19 mouse cellular contexts compared by ENCODE assay signal in genomic region chr11:86387121-86387893, GRCm38 (mm10). TPM values are rescaled to one million over a fixed set of nuclear protein-coding genes. Genes with fewer than 3 reads are reported as not detected.
DNase-seq lines count a peak whose midpoint lies in the region; ATAC-seq and TF ChIP-seq lines count a peak whose summit lies in the region.
"Had no signal": no experiment of that assay in that cellular context is flagged by ENCODE, and none has a peak within 500 bp of the region (broad histone marks: within the 10 kb centered on the region; RNA-seq: fewer than 3 reads in every experiment).

No protein-coding gene starts in this region.

- no peak; the same call in 1 of the 2 replicates for ATAC-seq in forebrain, embryonic 13.5 days
- no peak for ATAC-seq in lung, embryonic 14.5 days (ENCODE audit: insufficient read depth)
- ATAC-seq in intestine, embryonic 15.5 days: peak; percentile 44; the same call in 1 of the 2 replicates
- ATAC-seq: activated CD4-positive, CD25-positive, alpha-beta regulatory T cell, adult 4 months; hindbrain, embryonic 16.5 days; Patski had no signal

- no peak overlapping the region for H3K9ac ChIP-seq in forebrain, embryonic 13.5 days
- no peak overlapping the region for H3K9ac ChIP-seq in lung, embryonic 14.5 days
- H3K9ac ChIP-seq in intestine, embryonic 15.5 days: no peak overlapping the region
- H3K9ac ChIP-seq: embryonic facial prominence, embryonic 12.5 days; heart, embryonic 13.5 days; neural tube, embryonic 12.5 days had no signal

- H3K4me3 ChIP-seq in forebrain, embryonic 13.5 days: no peak overlapping the region
- H3K4me3 ChIP-seq in forebrain, embryonic 10.5 days: no peak overlapping the region
- H3K4me3 ChIP-seq in lung, embryonic 14.5 days (ENCODE audit: low read depth, low read length): no peak overlapping the region
- H3K4me3 ChIP-seq in intestine, embryonic 15.5 days (replicated peaks): no peak overlapping the region
- H3K4me3 ChIP-seq: embryonic facial prominence, embryonic 12.5 days; heart, embryonic 13.5 days; neural tube, embryonic 12.5 days had no signal

- no peaks in the 10 kb centered on the region for H3K9me3 ChIP-seq in forebrain, embryonic 13.5 days (replicated peaks)
- H3K9me3 ChIP-seq in forebrain, embryonic 10.5 days: no peaks in the 10 kb centered on the region
- H3K9me3 ChIP-seq in lung, embryonic 14.5 days (ENCODE audit: low read depth, low read length): no peaks in the 10 kb centered on the region
- H3K9me3 ChIP-seq in intestine, embryonic 15.5 days: no peaks in the 10 kb centered on the region
- H3K9me3 ChIP-seq: embryonic facial prominence, embryonic 12.5 days; heart, embryonic 13.5 days; neural tube, embryonic 12.5 days had no signal

- peaks cover 11% of the 10 kb centered on the region; the same call in 1 of the 2 replicates for H3K4me1 ChIP-seq in forebrain, embryonic 13.5 days
- H3K4me1 ChIP-seq in forebrain, embryonic 10.5 days: no peaks in the 10 kb centered on the region
- H3K4me1 ChIP-seq in lung, embryonic 14.5 days (ENCODE audit: insufficient read depth): 0 out of 2 replicates have a peak, but pooled peaks cover 2% of the 10 kb centered on the region
- 0 out of 2 replicates have a peak, but pooled peaks cover 12% of the 10 kb centered on the region for H3K4me1 ChIP-seq in intestine, embryonic 15.5 days (replicated peaks)
- H3K4me1 ChIP-seq: neural tube, embryonic 12.5 days had no signal

- 59% methylated on average over 9 of the region's 9 CpGs for WGBS in forebrain, embryonic 13.5 days
- WGBS in forebrain, embryonic 10.5 days: 80% methylated on average over 9 of the region's 9 CpGs
- WGBS in lung, embryonic 14.5 days: 30% methylated on average over 9 of the region's 9 CpGs
- 31% methylated on average over 9 of the region's 9 CpGs for WGBS in intestine, embryonic 15.5 days

- H3K27ac ChIP-seq in forebrain, embryonic 13.5 days: peak overlapping the region; percentile 63; the same call in 1 of the 2 replicates
- H3K27ac ChIP-seq in forebrain, embryonic 10.5 days: no peak overlapping the region
- H3K27ac ChIP-seq in lung, embryonic 14.5 days (ENCODE audit: low read depth): no peak overlapping the region
- H3K27ac ChIP-seq in intestine, embryonic 15.5 days: peak overlapping the region; percentile 27; the same call in 1 of the 2 replicates
- H3K27ac ChIP-seq: embryonic facial prominence, embryonic 12.5 days; heart, embryonic 13.5 days; neural tube, embryonic 12.5 days had no signal

- H3K36me3 ChIP-seq in forebrain, embryonic 13.5 days (ENCODE audit: poor library complexity, severe bottlenecking): no peaks in the 10 kb centered on the region
- no peaks in the 10 kb centered on the region for H3K36me3 ChIP-seq in forebrain, embryonic 10.5 days (replicated peaks)
- no peaks in the 10 kb centered on the region for H3K36me3 ChIP-seq in lung, embryonic 14.5 days (ENCODE audit: insufficient read depth)
- H3K36me3 ChIP-seq in intestine, embryonic 15.5 days: no peaks in the 10 kb centered on the region
- H3K36me3 ChIP-seq: embryonic facial prominence, embryonic 12.5 days; heart, embryonic 13.5 days; neural tube, embryonic 12.5 days had no signal

- DNase-seq in forebrain, embryonic 10.5 days (ENCODE audit: extremely low spot score, low spot score): no peak
- peak; percentile 54 for DNase-seq in lung, embryonic 14.5 days
- DNase-seq in lung, postnatal 4 days: no peak
- peak; percentile 2 for DNase-seq in A20 (ENCODE audit: low read depth, low spot score)
- no peak for DNase-seq in right cerebral cortex, adult 18-20 months
- DNase-seq: adrenal gland, postnatal 36 days; heart, postnatal 36 days; kidney, adult 9 months; lung, adult 2 months; thymus, postnatal 4 days had no signal

- TF ChIP-seq CTCF in lung, embryonic 14.5 days (IDR thresholded peaks at IDR 0.05; ENCODE audit: low read depth): no peak

- no peaks in the 10 kb centered on the region for H3K27me3 ChIP-seq in forebrain, embryonic 13.5 days
- H3K27me3 ChIP-seq in forebrain, embryonic 10.5 days (ENCODE audit: poor library complexity, severe bottlenecking): no peaks in the 10 kb centered on the region
- H3K27me3 ChIP-seq in lung, embryonic 14.5 days (ENCODE audit: insufficient read depth, low read length): no peaks in the 10 kb centered on the region
- no peaks in the 10 kb centered on the region for H3K27me3 ChIP-seq in intestine, embryonic 15.5 days (replicated peaks)
- H3K27me3 ChIP-seq: embryonic facial prominence, embryonic 12.5 days; heart, embryonic 13.5 days; neural tube, embryonic 12.5 days; Patski had no signal

- no peak overlapping the region for H3K4me2 ChIP-seq in forebrain, embryonic 13.5 days
- H3K4me2 ChIP-seq in lung, embryonic 14.5 days: no peak overlapping the region
- H3K4me2 ChIP-seq in intestine, embryonic 15.5 days (replicated peaks): no peak overlapping the region; the same call in 1 of the 2 replicates
- H3K4me2 ChIP-seq: embryonic facial prominence, embryonic 12.5 days; heart, embryonic 13.5 days; liver, embryonic 11.5 days; neural tube, embryonic 12.5 days had no signal

RNA-seq across cellular contexts. Expression of gene Med13, which starts 29.9 kb away (rescaled TPM):
- polyA plus RNA-seq in forebrain, embryonic 13.5 days (2015; fragmentation: Nextera tagmentation; extraction: Ambion mirVana): 12.4 and 13.4 TPM in 2 replicates
- polyA plus RNA-seq in forebrain, embryonic 10.5 days (2016; fragmentation: Nextera tagmentation; extraction: Ambion mirVana): 6.6 and 7.5 TPM in 2 replicates
- polyA plus RNA-seq in lung, embryonic 14.5 days (2014; fragmentation: Nextera tagmentation; extraction: Ambion mirVana): 12.8 and 13.4 TPM in 2 replicates
- polyA plus RNA-seq in intestine, embryonic 15.5 days (2015; fragmentation: Nextera tagmentation; extraction: Ambion mirVana): 7.0 and 9.0 TPM in 2 replicates

Comparison
In these comparisons a context has a peak if more than half of its experiments do, and no peak if none do; other contexts are left out.
1. H3K27ac ChIP-seq: peak in forebrain, embryonic 13.5 days (single experiment) and intestine, embryonic 15.5 days (single experiment); none in forebrain, embryonic 10.5 days (single experiment) and lung, embryonic 14.5 days (single experiment).
2. DNase-seq: peak in lung, embryonic 14.5 days (single experiment) and A20 (single experiment); none in forebrain, embryonic 10.5 days (single experiment), lung, postnatal 4 days (0 of 2) and right cerebral cortex, adult 18-20 months (single experiment).